Mouse (Mus musculus) adrenal gland, postnatal 10 days (tissue): ENCODE measurements at regions not wholly inside any gene's neighbourhood (a gene's known extent, or its start where the extent isn't known, plus 50 kb on each side); places are given as distances from the start of the nearest gene placed in this dataset.

Experiments used
- DNase-seq: peaks from one replicate; pipeline ENCODE4 v3.0.0; 2021; ENCODE audit warnings: mixed read lengths

DNA sequence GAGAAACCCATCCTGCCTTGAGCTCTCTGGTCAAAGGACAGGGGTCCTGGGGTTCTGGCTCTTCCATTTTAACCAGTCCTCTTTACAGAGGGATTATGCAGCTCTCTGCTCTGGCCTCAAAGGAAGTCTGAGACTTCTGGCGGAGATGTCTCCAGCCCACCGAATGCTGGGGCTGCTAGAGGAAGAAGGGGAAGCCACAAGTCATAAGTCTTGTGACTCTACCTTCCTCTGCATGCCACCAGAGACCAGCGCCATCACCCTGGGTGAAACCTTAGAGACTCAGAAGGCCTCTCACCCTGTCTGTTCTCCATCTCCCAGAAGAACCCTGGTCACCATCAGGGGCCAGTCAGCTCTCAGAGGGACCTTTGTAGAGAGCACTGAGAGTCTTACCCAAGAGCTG lies 246.4 kb upstream of the Sulf2 start:
- no peak for DNase-seq

DNA sequence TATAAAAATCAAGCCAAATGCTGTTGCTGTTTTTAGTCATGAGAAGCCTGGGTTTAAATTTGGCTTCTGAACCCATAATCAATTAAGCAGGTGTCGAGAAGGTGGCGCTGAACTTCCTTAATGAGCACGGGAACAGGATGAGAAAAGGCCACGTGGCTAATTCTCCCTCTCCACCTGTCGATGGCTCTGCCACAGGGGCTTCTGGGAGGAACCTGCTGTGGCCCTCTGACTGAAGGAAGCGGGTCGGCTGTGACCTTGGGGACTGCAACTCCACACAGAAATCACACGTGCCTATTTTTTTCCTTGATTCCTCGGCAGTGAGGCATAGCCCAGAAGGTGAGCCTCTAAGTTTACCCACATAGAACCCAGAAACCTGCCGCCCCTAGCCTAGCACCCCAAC lies 244.8 kb upstream of the Sulf2 start:
- DNase-seq, result no peak

DNA sequence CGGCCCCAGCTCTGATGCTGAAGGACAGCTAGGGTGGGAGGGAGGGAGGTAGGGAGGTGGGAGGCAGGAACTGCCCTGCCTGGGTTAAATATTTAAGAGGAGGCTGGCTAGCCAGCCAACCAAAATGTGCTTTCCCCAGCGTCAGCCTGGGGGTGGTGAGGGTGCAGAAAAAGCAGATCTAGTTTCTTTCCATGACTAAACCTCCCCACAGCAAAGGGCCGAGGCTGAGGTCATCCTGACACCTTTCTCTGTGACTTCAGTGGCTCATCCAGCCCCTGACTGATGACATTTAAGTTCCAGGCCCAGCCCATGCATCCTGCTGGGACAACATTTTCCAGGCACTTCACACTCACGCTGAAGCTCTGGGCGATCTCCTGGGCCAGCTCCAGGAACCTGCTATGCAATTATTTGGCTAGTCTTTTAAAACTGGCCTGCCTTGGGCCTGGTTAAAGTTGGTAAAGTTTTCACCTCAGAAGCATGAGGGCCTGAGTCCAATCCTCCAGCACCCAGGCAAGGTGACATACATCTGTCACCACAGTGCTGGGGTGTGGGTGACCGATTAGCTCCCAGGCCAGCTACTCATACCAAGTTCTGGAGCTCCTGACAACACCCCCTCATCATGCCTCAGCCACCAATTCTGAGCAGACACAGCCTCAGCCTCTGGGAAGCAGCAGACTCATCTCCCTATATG lies 243.8 kb upstream of the Sulf2 start:
- DNase-seq, result peak; percentile 70

- no peak for DNase-seq
Observed at GRCm38 (mm10) chr2:166398774-166399139, 243.3 kb upstream of the Sulf2 start.

DNA sequence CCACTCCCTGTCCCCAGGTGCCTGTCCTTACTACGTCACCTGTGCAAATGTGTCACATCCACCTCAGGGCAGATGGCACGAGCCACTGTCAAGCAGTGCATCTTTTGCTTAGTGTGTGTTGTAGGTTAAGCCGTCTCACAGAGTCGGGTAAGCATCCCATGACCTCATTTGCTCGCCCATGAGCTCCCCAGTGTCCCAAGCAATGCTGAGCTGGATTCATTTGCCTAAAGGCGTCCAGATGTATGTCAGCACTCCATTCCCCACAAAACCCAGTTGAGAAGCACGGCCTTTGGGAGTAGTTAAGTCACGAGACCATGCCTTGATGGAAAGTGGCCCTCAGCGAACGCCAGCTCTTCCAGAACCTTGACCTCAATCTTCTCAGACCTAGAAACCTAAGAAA lies 242.7 kb upstream of the Sulf2 start:
- DNase-seq, result no peak

GRCm38 (mm10) chr2:166394666-166395065 lies 239.2 kb upstream of the Sulf2 start:
- DNase-seq, result no peak

- DNase-seq, result no peak
Observed at GRCm38 (mm10) chr2:166391176-166391575, 235.7 kb upstream of the Sulf2 start.

- no peak for DNase-seq
Observed at GRCm38 (mm10) chr2:166388050-166388449, 232.6 kb upstream of the Sulf2 start.

- no peak for DNase-seq
Observed at GRCm38 (mm10) chr2:166386817-166387216, 231.4 kb upstream of the Sulf2 start.

GRCm38 (mm10) chr2:166384583-166384982 lies 229.1 kb upstream of the Sulf2 start:
- no peak for DNase-seq

DNA sequence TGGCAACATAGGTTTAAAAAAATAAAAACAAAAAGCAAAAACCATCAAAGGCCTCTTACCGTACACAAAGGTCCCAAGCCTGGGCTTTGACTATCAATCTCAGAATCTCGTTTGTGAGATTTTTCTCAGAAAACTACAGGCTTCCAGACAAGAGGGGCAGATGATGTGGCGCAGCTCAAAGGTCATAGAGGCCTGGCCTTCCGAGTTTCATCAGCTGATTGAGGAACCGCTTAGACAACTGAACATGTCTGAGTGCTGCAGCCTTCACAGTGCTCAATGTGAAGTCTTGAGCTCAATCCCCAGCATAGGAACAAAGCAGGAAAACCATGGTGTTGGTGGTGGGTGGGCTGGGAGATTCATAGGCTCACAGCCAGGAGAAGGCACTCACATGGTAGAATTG lies 227.9 kb upstream of the Sulf2 start:
- no peak for DNase-seq

DNA sequence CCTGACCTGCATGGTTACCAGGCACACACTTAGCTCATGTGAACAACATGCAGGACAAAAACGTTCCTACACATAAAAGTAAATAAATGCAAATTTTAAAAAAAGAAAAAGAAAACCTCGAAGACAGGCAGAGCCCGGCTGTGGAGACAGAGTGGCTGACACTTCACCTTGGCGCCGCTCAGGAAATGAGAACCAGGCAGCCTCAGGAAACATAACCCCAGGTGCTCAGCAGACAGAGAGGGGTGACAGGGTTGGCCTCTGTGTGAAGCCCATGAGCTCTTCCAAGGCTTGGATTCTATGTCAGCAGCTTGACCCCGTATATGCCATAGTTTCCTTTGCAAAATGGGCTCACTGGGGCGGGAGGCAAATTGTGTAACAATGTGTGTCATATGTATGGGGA lies 226.7 kb upstream of the Sulf2 start:
- DNase-seq, result no peak

DNA sequence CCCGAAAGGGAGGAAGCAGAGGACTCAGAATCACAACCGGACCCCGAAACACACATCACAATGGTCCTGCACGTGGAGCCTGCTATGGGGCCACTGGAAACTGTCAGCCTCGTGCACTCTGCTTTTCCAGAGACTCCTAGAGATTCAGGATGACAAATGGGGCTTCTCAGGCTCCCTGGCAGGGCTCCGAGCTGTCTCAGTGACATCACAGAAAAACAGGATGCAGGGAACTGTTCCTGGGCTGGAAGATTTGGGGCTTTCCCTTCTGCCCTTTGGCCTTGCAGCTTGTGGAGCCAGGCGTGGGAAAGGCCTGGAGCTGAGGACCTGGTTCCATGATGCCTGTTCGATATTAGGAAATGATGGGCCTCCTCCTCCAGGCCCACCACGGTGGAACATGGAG lies 225.4 kb upstream of the Sulf2 start:
- DNase-seq, result peak; percentile 41

GRCm38 (mm10) chr2:166378325-166378724 lies 222.9 kb upstream of the Sulf2 start:
- no peak for DNase-seq

- peak; percentile 42 for DNase-seq
Observed at GRCm38 (mm10) chr2:166377329-166377728, 221.9 kb upstream of the Sulf2 start.

GRCm38 (mm10) chr2:166375639-166376038 lies 220.2 kb upstream of the Sulf2 start:
- DNase-seq, result no peak

DNA sequence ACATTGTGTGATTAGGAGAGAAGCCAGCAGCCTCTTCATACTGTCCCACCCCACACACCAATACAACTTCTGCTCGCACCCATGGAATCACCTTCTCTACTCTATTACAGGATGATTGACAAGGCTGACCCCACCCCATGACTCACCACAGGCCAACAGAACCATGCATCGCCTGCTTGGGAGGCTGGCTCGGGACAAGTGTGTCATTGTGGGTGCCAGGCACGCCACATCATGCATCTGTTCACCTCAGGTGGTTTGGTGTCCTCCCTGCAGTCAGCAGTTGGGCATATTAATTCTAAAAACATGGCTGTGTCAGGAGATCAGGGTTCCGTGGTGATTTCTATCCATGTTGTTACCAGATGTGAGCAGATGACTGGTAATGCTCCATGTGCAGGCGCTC lies 215.3 kb upstream of the Sulf2 start:
- no peak for DNase-seq

GRCm38 (mm10) chr2:166361645-166362044 lies 206.2 kb upstream of the Sulf2 start:
- no peak for DNase-seq

DNA sequence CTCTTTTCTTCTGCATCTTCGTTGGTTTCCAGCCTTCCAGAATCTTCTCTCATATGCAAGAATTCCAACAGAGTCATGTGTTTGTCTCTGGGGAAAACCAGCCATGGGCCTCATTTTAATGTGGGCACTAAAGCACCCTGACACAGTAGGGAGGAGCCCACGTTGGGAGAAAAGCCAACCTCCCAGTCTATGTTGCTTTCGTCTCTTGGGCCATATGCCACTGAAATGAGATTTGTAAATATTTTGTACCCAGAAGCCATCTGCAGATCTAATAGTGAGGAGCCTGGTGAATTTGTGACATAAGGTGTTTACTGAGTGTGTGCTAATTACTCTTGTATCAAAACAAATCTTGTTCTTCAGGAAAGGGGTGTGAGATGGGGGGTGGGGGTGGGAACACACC lies 205.3 kb upstream of the Sulf2 start:
- no peak for DNase-seq

- DNase-seq, result peak; percentile 43
Observed at GRCm38 (mm10) chr2:166359995-166360394, 204.5 kb upstream of the Sulf2 start.

DNA sequence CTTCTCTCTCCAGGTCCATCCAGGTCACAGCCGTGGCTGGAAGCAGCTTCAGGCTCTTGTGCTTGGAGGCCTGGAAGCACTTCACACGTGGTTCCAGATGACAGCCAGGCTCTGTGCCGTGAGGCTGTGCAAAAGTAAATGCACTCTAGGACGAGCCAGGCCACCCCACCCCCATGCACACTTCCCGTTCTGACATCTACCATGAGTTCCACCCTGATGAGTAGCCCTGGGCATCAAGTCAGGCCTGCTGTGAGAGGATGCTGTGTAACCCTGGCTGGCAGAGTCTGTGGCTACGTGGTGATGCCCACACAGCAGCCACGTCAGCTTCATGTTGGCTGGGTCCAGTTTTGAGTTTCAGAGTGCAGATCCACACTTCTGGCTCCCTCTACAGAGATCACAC lies 202.4 kb upstream of the Sulf2 start:
- DNase-seq, result no peak

GRCm38 (mm10) chr2:166355944-166356343 lies 200.5 kb upstream of the Sulf2 start:
- no peak for DNase-seq

DNA sequence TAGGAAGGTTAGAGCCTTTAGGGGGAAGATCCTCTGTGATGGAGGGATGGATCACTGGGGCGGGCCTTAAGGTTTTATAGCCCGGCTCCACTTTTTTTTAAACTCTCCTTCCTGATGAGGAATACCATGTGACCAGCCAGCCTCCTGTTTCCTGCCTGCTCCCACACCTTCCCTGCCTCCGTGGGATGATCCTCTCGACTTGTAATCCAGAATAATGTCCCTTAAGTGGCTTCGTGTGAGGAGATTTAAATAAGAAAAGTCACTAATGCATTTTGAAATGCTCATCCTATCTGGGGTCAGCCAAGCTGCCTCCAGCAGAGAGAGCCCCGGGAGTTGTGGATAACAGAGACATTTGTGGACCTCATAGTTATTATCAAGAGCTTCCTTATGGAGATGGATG lies 200.0 kb upstream of the Sulf2 start:
- DNase-seq, result no peak

DNA sequence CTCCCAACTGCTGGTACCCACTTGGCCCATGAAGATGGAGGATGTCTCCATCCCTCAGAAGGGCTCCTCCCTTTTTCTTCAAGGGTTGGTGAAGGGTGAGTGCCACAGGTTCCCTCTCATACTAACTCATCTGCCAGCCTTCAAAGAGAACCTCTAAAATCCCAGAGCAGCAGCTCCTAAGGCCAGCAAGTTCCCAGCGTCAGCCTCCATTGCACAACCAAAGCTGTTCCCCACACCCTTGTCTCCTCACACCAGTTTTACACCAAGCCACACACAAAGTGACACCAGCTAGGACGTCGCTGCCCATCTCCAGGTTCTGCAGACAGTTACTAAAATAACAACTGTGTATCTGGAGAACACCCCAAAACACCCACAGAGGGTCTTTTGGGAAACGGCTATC lies 198.9 kb upstream of the Sulf2 start:
- no peak for DNase-seq
